8 mouse cellular contexts compared by ENCODE assay signal in genomic region chr9:43210771-43211450, GRCm38 (mm10). TPM values are rescaled to one million over a fixed set of nuclear protein-coding genes. Genes with fewer than 3 reads are reported as not detected.
DNase-seq lines count a peak whose midpoint lies in the region; ATAC-seq and TF ChIP-seq lines count a peak whose summit lies in the region.

No protein-coding gene starts in this region.

- TF ChIP-seq CTCF in ES-Bruce4 (IDR thresholded peaks at IDR 0.05; ENCODE audit: low read depth, low read length), result peak; percentile 55

- TF ChIP-seq EP300 in ES-Bruce4 (IDR thresholded peaks at IDR 0.05; ENCODE audit: insufficient read depth, low read depth, low read length), result no peak

- H3K9me3 ChIP-seq in ES-Bruce4 (replicated peaks; ENCODE audit: control insufficient read depth, insufficient read depth, low read length, poor library complexity, severe bottlenecking), result no peaks in the 10 kb centered on the region
- no peaks in the 10 kb centered on the region for H3K9me3 ChIP-seq in heart, embryonic 14.5 days (ENCODE audit: control insufficient read depth, low read length)
- H3K9me3 ChIP-seq in kidney, embryonic 16.5 days (ENCODE audit: low read length), result no peaks in the 10 kb centered on the region

- WGBS in heart, embryonic 14.5 days, result 21% methylated on average over 11 of the region's 11 CpGs
- WGBS in kidney, embryonic 16.5 days, result 25% methylated on average over 11 of the region's 11 CpGs

- H3K27ac ChIP-seq in ES-Bruce4 (ENCODE audit: insufficient read depth, low read length), result peak overlapping the region; percentile 51; the same call in 1 of the 2 replicates
- no peak overlapping the region for H3K27ac ChIP-seq in heart, embryonic 14.5 days (replicated peaks in 1 of 2; ENCODE audit: control insufficient read depth in 1 of 2, insufficient read depth in 1 of 2, low read depth in 2 of 2, low read length in 2 of 2)
- peak overlapping the region; percentile 82 for H3K27ac ChIP-seq in kidney, embryonic 16.5 days (ENCODE audit: low read length)

- no peak for TF ChIP-seq POLR2A in ES-Bruce4 (IDR thresholded peaks at IDR 0.05; ENCODE audit: insufficient read depth, low read length)

- no peak overlapping the region for H3K9ac ChIP-seq in ES-Bruce4 (ENCODE audit: low read depth, poor library complexity, severe bottlenecking)
- peak overlapping the region; percentile 16; the same call in 1 of the 2 replicates for H3K9ac ChIP-seq in heart, embryonic 14.5 days (ENCODE audit: low read length)
- no peak overlapping the region for H3K9ac ChIP-seq in kidney, embryonic 16.5 days (replicated peaks; ENCODE audit: low read length)

- DNase-seq in 3T3-L1 (ENCODE audit: low read depth, low spot score), result peak; percentile 78
- DNase-seq in embryo, embryonic 10 days (ENCODE audit: low spot score), result peak; percentile 93
- peak; percentile 78 for DNase-seq in lung, postnatal 10 days
- DNase-seq in right cerebral cortex, postnatal 14 days, result peak; percentile 43
- DNase-seq in Muller cell, postnatal 12 days (ENCODE audit: inconsistent ontology term), result no peak

- ATAC-seq in heart, embryonic 14.5 days (ENCODE audit: insufficient number of reproducible peaks, insufficient read depth, low FRiP score, low read depth), result peak; percentile 34
- ATAC-seq in kidney, embryonic 16.5 days (ENCODE audit: low FRiP score, low TSS enrichment), result peak; percentile 75; the same call in 1 of the 2 replicates

- peaks cover 2% of the 10 kb centered on the region for H3K4me1 ChIP-seq in ES-Bruce4 (ENCODE audit: control insufficient read depth, insufficient read depth, low read length)
- H3K4me1 ChIP-seq in heart, embryonic 14.5 days (ENCODE audit: control insufficient read depth in 2 of 2, insufficient read depth in 2 of 2, low read length in 2 of 2), result peaks cover 11% of the 10 kb centered on the region in 2 experiments; a peak in 3 of 4 replicates
- H3K4me1 ChIP-seq in kidney, embryonic 16.5 days (ENCODE audit: insufficient read depth, low read length), result peaks cover 15% of the 10 kb centered on the region

- no peaks in the 10 kb centered on the region for H3K36me3 ChIP-seq in ES-Bruce4 (ENCODE audit: control insufficient read depth, insufficient read depth, low read length, poor library complexity, severe bottlenecking)
- no peaks in the 10 kb centered on the region for H3K36me3 ChIP-seq in heart, embryonic 14.5 days (ENCODE audit: control insufficient read depth, insufficient read depth, low read length)
- no peaks in the 10 kb centered on the region for H3K36me3 ChIP-seq in kidney, embryonic 16.5 days (ENCODE audit: insufficient read depth, low read length)

- H3K4me2 ChIP-seq in heart, embryonic 14.5 days (ENCODE audit: low read length), result peak overlapping the region; percentile 36
- peak overlapping the region; percentile 31; the same call in 1 of the 2 replicates for H3K4me2 ChIP-seq in kidney, embryonic 16.5 days (replicated peaks; ENCODE audit: low read depth, low read length)

- H3K27me3 ChIP-seq in ES-Bruce4 (ENCODE audit: control insufficient read depth, insufficient read depth, low read length, poor library complexity, severe bottlenecking), result no peaks in the 10 kb centered on the region
- H3K27me3 ChIP-seq in heart, embryonic 14.5 days (ENCODE audit: control insufficient read depth, insufficient read depth, low read length), result peaks cover 19% of the 10 kb centered on the region
- peaks cover 7% of the 10 kb centered on the region for H3K27me3 ChIP-seq in kidney, embryonic 16.5 days (ENCODE audit: insufficient read depth, low read length)

- H3K4me3 ChIP-seq in ES-Bruce4 (ENCODE audit: low read depth, low read length), result no peak overlapping the region
- H3K4me3 ChIP-seq in heart, embryonic 14.5 days (ENCODE audit: control insufficient read depth in 1 of 2, insufficient read depth in 1 of 2, low read depth in 1 of 2, low read length in 2 of 2), result no peak overlapping the region
- H3K4me3 ChIP-seq in kidney, embryonic 16.5 days (ENCODE audit: low read length), result no peak overlapping the region

RNA-seq across cellular contexts. Expression of gene Pou2f3, which starts 0.7 kb away (rescaled TPM):
- polyA plus RNA-seq in ES-Bruce4 (2011; ENCODE audit: insufficient read depth, insufficient read length, low read depth, missing spikeins), result 2.4 and 2.9 TPM in 2 replicates
- 0.12 TPM in 1 of 2 replicates, not detected in the other for polyA plus RNA-seq in heart, embryonic 14.5 days (2014; fragmentation: Nextera tagmentation; extraction: Ambion mirVana)
- 0.15 and 0.18 TPM in 2 replicates for polyA plus RNA-seq in kidney, embryonic 16.5 days (2015; fragmentation: Nextera tagmentation; extraction: Ambion mirVana)

RNA-seq across cellular contexts. Expression of gene Oaf, which starts 28.8 kb away (rescaled TPM):
- polyA plus RNA-seq in ES-Bruce4 (2011; ENCODE audit: insufficient read depth, insufficient read length, low read depth, missing spikeins), result 3.7 and 4.8 TPM in 2 replicates
- polyA plus RNA-seq in heart, embryonic 14.5 days (2014; fragmentation: Nextera tagmentation; extraction: Ambion mirVana), result 39.6 and 41.2 TPM in 2 replicates
- polyA plus RNA-seq in kidney, embryonic 16.5 days (2015; fragmentation: Nextera tagmentation; extraction: Ambion mirVana), result 46.6 and 63.8 TPM in 2 replicates

Comparison
In these comparisons a context has a peak if more than half of its experiments do, and no peak if none do; other contexts are left out.
1. H3K27ac ChIP-seq: peak in ES-Bruce4 (single experiment) and kidney, embryonic 16.5 days (single experiment); none in heart, embryonic 14.5 days (0 of 2).